Mouse (Mus musculus): ENCODE measurements around the gene Gm26657. TPM values are rescaled to one million over a fixed set of nuclear protein-coding genes. Genes with fewer than 3 reads are reported as not detected.

Gene Gm26657
- polyA plus RNA-seq, 1 experiment, result not detected

DNA sequence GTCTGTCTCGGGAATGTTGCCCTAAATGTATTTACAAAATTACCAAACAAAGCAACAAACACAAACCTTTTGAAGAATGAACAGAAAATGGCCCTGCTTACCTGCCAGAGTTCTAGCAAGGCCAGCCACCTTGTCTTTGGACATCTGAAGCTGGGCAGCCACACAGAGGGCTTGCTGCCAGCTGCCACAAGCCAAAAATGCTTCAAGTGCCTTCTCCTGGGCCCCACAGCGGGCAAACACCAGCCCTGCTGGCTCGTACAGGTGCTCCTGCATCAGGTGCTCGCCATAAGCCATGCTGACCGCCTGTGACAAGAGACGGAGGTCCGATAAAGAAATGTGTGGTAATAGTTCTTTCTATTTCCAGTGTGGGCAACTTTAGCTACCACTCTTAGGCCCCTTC lies 29.0 kb downstream of the Gm26657 start:
- H3K4me3 ChIP-seq (replicated peaks; ENCODE audit: insufficient read depth, low read depth, low read length), result no peak overlapping the region
- H3K27ac ChIP-seq (ENCODE audit: insufficient read depth, low read length), result no peak overlapping the region
- TF ChIP-seq CTCF (IDR thresholded peaks at IDR 0.05; ENCODE audit: borderline replicate concordance, insufficient read depth, low read depth, low read length) (no peak), POLR2A (IDR thresholded peaks at IDR 0.05; ENCODE audit: borderline replicate concordance, insufficient read depth, low read length) (no peak)
- WGBS, result 77% methylated on average over 7 of the region's 7 CpGs
- no peaks in the 10 kb centered on the region for H3K27me3 ChIP-seq (ENCODE audit: control insufficient read depth, insufficient read depth, low read length)
- no peak for DNase-seq
- no peaks in the 10 kb centered on the region for H3K4me1 ChIP-seq (ENCODE audit: control insufficient read depth, insufficient read depth, low read length)

GRCm38 (mm10) chr4:56771065-56771464 lies 31.2 kb downstream of the Gm26657 start:
- DNase-seq, result no peak
- no peak for TF ChIP-seq CTCF (IDR thresholded peaks at IDR 0.05; ENCODE audit: borderline replicate concordance, insufficient read depth, low read depth, low read length)
- Histone ChIP-seq H3K27me3 (ENCODE audit: control insufficient read depth, insufficient read depth, low read length) (no peaks in the 10 kb centered on the region), H3K4me1 (ENCODE audit: control insufficient read depth, insufficient read depth, low read length) (no peaks in the 10 kb centered on the region), H3K4me3 (replicated peaks; ENCODE audit: insufficient read depth, low read depth, low read length) (no peak overlapping the region), H3K27ac (ENCODE audit: insufficient read depth, low read length) (no peak overlapping the region)
- 86% methylated on average over 1 of the region's 1 CpGs for WGBS

Other genes starting within 250 kb of the Gm26657 start
- 0.06 and 0.11 TPM in 2 replicates for gene Actl7b, start 1.4 kb downstream of the Gm26657 start, polyA plus RNA-seq (2012; rRNA removed)
- gene Actl7a, start 3.3 kb downstream of the Gm26657 start, polyA plus RNA-seq (2012; rRNA removed), result not detected in 2 replicates
- 57.2 and 59.7 TPM in 2 replicates for gene Elp1, start 62.3 kb downstream of the Gm26657 start, polyA plus RNA-seq (2012; rRNA removed)
- 9.7 and 10.8 TPM in 2 replicates for gene Fam206a, start 62.3 kb downstream of the Gm26657 start, polyA plus RNA-seq (2012; rRNA removed)
- 33.9 and 34.5 TPM in 2 replicates for gene Ctnnal1, start 125.1 kb downstream of the Gm26657 start, polyA plus RNA-seq (2012; rRNA removed)
- gene Tmem245, start 207.4 kb downstream of the Gm26657 start, polyA plus RNA-seq (2012; rRNA removed), result 11.0 and 11.5 TPM in 2 replicates